Mouse (Mus musculus) thymus, postnatal 25 days (tissue): Measurements from ENCODE around the gene Mical3.

Experiments
- DNase-seq: peaks from one replicate; pipeline ENCODE4 v3.0.0; 2022

Mical3 gene

DNA sequence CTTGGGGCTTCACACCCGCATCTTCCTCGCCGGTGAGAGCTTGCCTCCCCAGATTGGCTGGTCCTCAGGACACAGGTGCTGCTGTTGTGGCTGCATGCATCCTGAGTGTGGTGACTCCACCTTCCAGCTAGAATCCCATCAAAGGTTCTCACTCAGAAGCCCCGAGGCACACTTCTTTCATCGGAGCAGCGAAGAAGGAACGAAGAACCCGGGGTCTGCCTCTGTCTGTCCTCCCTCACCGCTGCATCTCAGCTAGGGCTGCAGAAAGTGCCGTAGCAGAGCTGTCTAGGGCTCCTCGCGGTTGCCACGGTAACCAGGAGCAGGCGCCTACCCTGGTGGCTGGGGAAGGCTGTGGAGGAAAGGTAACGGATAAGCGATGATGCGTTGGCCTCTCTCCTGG, at the start of gene Mical3:
Gene Mical3 (minus strand): TSS at position 227 of the 400 bp plus-strand sequence.
- peak; percentile 49 for DNase-seq

DNA sequence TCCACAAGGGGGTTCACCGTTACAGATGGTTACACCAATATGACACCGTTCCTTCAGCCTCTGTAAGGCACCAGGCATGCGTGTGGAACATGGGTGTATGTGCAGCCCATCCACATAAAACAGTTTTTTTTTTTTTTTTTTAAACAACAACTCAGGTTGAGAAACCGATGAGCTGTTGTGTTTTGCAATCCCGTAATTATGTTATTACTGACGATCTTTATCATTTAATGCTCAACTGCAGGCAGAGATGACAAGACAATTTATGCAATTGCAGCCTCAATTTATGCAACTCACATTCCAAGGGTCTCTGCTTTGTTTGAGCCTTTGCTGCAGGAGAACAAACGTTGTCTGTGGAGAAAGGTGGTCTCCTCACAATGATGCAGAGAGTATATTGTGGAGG, 49.0 kb upstream of the Mical3 start:
- DNase-seq = no peak

DNA sequence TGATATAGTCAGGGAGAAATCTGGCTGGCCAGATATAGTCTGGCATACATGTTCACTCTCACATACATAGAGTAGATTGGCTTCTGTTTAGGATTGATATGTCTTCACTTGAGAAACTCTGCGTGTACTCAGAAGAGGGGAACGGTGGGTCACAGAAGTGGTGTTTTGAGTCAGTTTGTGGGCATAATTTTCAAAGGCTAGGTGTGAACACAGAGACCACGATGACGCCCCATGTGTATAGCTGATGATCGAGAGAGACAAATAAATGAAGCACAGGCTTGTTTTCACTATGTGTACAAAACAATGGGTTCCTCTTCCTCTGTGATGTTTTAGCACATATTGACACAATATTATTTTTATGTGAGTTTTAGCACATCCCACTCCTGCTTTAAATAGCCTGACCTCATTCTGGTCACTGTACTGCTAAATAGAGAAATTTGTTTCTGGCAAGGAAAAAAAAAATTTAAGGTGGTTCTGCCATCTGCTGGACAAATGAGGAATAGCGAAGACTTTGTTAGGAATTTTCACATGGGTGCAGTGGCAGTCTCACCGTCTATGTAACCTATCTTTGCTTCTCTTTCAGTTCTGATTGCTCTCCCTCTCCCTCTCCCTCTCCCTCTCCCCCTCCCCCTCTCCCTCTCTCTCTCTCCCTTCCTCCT, 48.0 kb upstream of the Mical3 start:
- DNase-seq = peak; percentile 59

DNA sequence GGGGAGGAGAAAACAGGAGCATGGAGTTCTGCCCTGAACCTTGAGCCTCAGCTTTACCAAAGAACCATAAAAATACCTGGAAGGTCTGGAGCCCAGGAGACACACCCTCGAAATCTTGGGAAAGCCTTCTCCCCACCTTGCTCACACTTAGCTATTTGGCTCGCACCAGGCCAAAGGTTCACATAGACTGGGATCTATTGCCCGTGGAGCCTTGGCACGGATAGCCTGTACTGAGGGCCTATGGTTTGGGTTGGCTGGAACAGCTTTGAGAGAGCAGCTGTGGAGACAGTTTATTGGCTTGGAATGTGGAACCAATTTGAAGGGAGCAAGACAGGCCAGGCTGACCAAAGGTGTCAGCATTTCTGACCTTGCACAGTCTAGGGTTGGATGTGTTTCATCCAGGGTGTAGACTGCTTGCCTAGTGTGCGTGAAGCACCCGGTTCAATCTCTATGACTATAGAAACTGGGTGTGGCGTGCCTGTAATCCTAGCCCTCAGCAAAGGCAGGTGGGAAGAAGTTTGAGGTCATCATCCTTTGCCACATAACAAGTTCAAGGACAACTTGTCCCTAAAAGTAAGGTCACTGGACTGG, 46.4 kb upstream of the Mical3 start:
- no peak for DNase-seq

DNA sequence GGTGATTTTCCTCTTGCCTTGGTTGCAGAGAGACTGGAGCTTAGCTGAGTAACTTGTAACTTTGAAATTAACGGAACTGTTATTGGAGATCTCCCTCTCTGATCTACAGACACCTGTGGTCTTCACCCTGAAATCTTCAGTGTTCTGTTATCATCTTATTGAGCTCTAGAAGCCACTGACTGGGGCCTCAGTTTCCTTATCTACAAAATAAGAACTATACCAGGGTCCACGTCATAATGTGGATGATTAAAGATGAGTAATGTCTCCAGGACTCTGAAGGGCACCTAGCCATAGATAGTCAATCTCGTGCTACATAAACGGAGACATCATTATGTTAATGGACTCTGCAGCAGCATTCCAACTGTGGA, 45.9 kb upstream of the Mical3 start:
- no peak for DNase-seq

DNA sequence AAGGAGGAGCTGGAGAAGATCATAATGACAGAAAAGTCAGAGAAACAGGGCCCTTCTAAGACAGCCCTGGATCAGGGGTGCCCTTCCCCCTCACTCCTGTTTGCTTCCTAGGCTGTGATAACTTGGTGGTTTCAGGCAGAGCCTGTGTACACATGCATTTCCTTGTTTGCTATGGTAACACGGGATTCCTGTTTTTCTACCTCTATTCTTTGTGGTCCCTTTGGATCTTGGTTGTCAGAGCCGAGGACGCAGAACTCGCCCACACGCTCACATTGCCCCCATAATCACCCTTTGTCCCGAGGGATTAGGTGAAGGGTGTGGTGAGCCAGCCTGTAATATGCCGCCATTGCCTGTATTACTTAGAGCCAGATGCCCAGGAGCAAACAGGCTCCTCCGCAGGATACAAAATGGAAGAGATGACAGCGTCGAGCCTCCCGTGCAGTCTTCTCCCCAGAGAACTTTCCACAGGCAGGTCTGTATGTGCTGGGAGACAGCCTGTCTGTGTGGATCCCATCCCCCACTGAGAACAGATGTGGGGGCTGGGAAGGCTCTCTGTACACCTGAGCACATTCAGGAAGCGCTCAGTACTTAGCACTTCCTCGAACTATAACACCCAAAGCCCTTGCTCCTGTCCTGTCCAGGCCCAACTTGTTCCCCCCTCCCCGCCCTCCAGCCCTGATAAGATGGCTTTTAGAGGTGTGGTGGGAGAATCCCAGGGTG, 45.4 kb upstream of the Mical3 start:
- no peak for DNase-seq

DNA sequence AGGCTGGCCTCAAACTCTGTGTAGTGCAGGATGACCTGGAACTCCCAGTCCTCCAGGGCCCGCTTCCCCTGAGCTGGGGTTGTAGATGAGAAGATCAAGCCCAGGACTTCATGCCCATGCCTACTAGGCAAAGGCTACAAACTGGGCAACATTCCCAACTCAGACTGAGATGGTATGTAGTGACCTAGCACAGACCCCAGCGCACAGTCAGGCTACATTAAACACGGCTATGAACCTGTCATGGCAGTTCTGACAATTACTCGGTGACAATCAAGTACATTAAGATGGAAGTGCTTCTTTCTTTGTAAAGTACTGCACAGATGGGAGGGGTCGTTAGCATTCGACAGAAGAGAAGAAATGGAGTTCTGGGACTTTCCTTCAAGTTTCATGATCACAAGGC, 44.0 kb upstream of the Mical3 start:
- no peak for DNase-seq

DNA sequence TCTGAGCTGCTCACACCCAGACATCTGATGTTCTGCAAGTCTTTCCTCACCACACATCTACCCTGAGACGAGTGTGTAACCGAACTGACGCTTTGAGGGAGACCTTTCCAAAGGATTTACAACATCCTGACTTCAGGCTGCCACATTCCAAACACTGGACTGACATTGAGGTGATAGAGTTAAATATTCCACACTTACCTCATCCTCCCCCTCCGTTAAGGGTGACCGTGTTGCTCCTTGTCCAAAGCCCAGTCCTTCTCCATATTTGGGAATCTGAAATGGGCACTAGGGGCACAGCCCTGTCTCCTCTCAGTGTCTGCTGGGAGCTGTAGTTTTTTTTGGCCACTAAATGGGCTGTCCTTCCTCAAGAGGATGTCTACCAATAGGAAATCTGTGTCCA, 42.7 kb upstream of the Mical3 start:
- DNase-seq = no peak

DNA sequence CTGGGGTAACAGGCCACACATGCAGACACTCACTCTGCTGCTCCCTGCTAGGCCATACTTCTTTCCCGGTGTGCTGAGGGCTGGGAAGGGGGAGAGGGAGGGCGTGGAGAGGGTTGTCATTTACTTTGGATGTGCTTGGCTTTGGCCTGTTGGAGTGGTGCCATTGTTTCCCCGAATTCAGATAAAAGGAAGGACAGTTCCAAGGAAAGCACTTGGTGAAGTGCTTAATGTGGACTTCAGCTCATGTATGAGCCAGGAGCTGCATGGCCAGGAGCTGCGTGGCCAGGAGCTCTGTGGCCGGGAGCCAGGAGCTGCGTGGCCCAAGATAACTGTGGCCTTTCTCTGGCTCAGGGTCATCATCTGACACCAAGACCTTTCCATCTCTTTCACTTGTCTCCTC, 40.3 kb upstream of the Mical3 start:
- DNase-seq = no peak

DNA sequence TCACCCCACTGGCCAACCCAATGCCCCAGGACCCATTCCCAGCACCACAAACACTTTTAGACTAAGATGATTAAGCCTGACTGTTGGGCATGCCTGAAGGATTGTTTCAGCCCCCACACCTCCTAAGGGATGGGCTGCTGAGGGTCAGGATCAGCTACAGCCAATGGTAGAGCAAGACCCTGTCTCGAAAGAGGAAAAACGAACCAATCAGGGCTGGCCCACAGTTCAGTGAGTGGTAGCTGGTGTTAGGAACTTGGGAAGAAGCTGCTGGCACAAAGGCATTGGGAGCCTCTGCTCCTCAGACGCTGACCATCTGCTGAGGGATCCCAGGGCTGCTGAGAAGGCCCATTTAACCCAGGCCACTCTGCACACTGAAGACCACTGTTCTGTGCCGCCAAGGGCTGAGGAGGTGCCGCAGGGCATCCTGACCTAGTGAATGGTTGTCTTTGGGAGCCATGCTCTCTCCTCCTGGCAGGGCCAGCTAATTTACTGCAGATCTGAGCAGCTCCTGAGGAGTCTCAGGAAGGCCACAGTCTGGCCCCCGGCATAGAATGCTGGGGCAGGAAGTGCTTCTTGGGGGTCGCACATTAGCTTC, 36.7 kb upstream of the Mical3 start:
- DNase-seq = no peak

DNA sequence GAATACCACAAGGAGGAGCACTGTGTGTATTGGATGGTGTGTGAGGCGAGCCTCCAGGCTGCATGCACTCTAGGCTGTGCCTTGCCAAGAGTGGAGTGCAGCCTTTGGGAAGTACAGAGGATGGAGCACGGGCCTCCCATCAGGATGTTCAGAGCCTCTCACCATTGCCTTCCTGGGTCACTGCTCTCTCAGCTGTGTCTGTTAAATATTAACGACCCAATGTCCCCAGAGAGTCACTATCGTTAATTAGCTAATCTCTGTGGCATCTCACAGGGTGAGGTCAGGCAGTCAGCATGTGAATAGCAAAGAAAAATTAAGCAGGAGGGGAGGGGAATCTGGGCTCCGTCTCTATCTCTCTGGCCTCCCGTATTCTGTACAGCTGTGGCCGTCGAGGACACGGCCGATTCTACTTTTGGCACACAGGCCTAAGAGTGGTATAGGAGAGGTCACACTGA, 35.3 kb upstream of the Mical3 start:
- DNase-seq = no peak

DNA sequence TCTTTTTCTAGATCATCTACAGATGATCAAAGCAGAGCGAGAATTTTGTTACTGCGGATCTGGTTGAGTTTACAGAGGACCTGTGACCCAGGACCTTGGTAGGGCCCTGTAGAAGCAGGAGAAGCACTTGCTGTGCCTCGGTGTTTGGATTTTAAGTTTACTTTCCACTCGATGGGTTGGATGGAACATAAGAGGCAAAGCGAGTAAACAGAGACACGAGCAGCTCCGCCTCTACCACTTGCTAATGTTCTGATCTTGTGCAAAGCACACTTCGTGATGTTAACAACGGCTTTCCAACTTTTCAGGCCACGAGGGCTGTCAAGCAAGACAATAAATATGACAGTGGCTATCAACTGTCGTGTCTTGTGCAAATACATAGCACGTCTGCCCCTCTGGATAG, 31.8 kb upstream of the Mical3 start:
- no peak for DNase-seq

DNA sequence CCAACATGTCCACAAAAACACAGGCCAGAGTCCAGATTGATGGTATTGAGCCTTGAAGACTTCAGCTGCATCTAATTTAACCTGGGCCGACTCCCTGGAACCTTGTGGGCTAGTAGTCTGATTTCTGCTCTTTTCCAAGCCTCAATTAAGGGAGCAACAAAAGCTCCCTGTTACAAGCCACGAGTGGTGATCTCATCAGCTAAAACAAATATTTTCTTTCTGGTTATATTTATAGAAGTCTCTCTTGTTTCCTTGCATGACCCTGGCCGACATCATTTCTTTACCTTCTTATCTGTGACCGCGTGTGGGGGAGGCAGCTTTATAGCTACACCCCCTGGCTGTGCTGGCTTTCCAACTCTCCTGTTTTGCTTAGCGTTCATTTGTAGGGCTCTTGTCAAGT, 29.3 kb upstream of the Mical3 start:
- no peak for DNase-seq

DNA sequence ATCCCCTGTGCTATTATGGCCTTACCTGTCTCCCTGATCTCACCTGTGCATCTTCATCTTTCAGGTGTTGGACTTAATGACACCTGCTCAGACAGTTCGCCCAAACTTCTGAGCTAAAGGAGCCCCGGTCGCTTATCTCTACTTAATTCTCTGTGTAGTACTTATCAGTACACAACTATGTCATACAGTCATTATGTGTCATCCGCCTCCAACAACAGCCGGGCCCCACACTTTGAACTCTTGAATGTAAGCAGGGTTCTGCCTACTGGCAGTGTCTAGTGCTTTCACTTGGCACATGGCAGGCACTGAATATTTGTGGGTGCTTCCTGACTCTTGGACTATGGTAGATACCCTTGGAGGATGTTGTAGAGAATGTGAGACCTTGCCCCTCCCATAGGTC, 28.8 kb upstream of the Mical3 start:
- DNase-seq = no peak

DNA sequence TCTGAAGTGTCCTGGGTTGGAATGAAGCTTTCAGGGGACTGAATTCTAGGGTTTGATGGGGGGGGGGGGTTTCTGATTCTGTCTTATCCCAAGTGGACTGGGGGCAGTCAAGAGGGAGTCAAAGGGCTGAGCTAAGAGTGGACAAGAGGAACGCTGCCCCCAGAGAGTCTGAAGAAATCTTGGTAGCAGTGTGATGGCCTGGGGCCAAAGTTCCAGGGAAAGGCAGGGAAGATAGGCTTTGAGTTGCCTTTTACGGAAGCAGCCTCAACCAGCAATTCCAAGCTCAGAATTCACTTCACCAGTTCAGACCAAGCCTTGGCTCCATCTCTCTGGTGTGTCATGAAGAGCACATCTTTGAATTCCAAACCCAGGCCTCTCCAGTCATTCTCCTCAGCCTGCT, 25.2 kb upstream of the Mical3 start:
- no peak for DNase-seq

DNA sequence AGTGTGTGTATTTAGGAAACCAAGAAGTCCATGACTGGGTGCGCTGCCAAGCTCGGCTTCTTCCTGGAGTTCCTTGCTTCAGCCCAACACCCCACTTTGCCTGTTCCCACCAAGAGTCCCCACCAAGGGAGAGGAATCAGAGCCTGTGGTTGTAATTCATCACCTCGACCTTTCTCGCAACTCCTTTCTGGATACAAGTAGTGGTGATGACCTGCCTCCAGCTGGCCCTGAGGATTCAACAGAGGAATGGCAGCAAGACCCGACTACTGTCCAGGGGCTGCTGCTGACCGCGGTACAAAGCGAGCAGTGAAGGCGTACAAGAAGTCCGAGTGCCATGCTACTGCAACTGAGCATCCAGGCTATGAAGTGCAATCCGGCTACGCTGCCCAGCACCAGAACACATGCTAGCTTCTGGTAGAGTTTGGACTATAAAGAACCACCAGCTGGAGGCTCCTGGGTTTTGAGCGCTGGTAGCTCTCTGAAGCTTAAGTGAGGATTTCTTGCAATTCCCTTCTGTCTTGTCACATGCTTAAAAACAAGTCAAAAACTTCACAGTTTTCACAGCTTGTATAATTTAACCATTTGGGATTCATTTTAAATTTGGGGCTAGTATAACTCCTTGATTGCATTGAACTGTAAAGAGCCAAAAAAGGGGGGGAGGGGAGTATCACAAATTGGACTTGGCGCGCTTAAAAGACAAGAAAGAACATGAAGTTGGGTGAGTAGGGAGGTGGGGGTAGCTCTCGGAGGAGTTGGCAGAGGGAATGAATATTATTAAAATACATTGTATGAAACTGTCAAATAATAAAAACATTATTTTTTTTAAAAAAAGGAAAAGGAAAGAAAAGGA, 23.9 kb upstream of the Mical3 start:
- DNase-seq = no peak

DNA sequence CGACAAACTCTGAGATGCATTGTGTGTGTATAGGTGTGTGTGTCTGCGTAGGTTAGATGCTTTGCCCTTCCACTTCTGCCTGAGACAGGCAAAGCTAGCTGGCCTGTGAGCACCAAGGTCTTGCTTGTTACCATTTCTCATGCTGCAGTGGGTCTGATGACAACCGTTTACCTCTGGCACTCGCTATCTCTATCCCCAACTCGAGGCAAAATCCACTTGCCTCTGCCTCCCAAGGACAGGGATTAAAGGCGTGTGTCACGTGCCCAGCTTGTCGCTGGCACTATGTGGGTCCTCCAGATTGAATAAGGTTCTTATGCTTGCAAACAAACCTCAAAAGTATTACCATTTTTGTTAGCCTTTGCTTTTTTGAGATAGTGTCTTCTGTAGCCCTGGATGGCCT, 22.4 kb upstream of the Mical3 start:
- DNase-seq = no peak

DNA sequence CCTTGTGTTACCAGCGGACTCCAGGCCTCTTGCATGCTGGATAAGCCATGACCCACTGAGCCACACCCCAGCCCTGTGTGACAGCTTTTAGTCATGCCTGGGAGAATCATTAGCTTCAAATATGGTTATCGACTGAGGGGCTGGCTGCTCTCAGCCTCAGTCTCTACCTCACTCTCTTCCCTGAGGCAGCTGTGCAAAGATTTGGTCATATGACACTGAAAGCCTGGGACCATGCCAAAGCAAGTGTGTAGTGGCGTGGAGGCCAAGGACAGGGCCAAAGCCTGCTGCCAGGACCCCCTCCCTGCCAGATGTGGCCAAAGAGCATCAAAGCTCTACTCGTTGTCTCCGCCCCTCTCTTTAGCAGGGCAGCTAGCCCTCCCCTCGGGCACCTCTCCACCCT, 20.9 kb upstream of the Mical3 start:
- no peak for DNase-seq

DNA sequence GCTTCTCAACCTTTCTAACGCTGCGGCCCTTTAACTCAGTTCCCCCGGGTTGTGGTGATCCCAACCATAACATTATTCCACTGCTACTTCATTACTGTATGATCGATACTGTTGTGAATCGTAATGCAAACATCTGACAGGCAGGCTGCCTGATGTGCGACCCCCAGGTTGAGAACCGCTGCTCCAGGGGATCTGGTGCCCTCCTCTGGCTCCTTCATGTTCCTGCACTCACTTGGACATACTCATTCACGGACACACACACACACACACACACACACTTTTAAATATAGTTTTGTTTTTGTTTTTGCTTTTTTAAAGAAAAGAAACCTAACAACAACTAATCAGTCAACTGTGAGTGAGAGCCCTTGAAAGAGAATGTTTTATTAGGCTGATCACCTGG, 19.3 kb upstream of the Mical3 start:
- DNase-seq = no peak

DNA sequence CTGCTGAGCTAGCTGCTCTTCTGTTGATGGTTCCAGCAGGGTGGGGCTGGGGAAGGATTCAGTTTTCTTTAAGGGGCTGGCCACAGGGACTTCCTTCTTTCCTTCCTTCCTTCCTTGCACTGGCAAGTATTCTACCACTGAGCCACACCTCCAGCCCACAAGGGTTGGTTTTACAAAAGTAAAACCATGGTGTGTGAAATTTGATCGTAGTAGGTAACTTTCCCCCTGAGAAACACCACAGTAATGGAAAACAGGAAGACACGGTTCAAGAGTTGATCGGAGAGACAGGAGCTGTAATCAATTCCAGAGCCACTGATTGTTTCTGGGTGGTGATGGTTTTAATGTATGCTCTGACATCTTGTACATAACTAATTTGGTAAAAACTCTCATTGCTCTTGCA, 18.6 kb upstream of the Mical3 start:
- DNase-seq = no peak

DNA sequence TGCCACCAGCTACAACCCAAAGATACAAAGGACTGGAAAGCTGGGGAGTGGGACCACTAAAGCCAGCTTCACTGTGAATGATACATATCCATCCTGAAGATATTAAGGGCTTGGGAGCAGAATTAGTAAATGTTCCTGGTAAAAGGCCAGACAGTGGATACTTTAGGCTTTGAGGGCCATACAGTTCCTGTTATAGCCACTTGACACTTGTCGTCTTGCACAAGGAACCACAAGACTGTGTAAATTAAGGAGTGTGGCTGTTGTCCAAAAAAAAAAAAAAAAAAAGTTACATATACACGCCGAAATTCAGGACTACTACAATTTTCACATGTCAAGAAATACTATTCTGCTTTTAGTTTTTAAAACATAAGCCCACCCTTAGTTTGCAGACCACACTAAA, 17.6 kb upstream of the Mical3 start:
- DNase-seq = no peak

DNA sequence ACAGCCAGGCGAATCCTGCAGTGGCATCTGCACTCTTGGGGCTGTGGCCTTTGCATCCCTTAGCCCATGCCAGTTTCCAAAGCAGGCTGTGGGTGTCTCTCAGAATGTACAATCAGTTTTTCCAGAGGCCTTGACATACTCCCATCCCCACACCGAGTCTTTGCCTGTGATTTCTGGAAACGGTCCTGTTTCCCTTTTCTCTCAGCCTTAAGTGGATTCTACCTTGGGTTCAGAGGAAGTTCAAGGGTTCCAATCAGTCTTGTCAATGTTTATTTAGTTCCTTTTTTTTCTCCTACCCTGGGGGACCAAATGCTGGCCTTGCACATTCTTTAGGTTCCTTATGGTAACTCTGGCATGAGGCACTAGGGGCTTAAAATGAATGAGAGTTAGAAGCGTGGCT, 16.0 kb upstream of the Mical3 start:
- no peak for DNase-seq

DNA sequence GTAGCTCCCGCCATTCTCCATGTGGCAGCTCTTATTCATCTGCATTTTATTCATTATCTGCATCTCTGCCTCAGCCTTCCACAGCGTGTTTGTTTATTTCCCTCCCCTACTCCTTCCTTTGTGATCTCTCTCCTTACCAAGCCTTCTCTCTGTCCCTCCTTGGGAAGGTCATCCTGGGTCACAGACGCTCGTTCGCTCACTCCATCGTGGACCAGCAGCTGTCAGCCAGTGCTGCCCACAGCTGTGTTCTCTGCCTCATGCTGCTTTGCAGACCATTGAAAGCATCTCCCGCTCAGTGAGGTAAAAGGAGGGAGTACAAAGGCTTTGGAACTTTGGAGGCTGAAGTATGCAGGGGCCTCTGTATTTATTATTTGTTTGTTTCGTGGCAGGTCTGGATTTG, 15.1 kb upstream of the Mical3 start:
- DNase-seq = no peak
